Mouse (Mus musculus) hindbrain, embryonic 14.5 days (tissue): ENCODE results near the gene Rab40c. TPM values are rescaled to one million over a fixed set of nuclear protein-coding genes. Genes with fewer than 3 reads are reported as not detected.

ENCODE experiments used
- ATAC-seq: fragments of 200-750 bp; cut with Nextera tagmentation; 2 replicates; pipeline ENCODE4 v1.8.0; 2017; ENCODE audit warnings: moderate number of reproducible peaks, mild to moderate bottlenecking, moderate TSS enrichment, moderate library complexity; ENCODE audit not compliant: low FRiP score
- DNase-seq: peaks from one replicate; pipeline ENCODE4 v3.0.0-alpha.2; 2015; ENCODE audit warnings: low spot score
- H3K27ac ChIP-seq: fragments of 300-500 bp; sonication (generic); 2 replicates; pipeline ENCODE4 v1.5.1; 2014; ENCODE audit warnings: mild to moderate bottlenecking, moderate library complexity
- H3K27me3 ChIP-seq: fragments of 300-500 bp; sonication (generic); 2 replicates; pipeline ENCODE4 v1.6.1; 2014; ENCODE audit warnings: mild to moderate bottlenecking, low read length, mixed read lengths; ENCODE audit not compliant: control insufficient read depth, insufficient read depth
- H3K36me3 ChIP-seq: fragments of 300-500 bp; sonication (generic); replicated peaks from 2 replicates; pipeline ENCODE4 v1.6.1; 2014; ENCODE audit not compliant: control insufficient read depth, insufficient read depth
- H3K4me1 ChIP-seq: fragments of 300-500 bp; sonication (generic); replicated peaks from 2 replicates; pipeline ENCODE4 v1.6.1; 2014; ENCODE audit warnings: antibody characterized with exemption, low read length, mixed read lengths; ENCODE audit not compliant: control insufficient read depth, insufficient read depth
- H3K4me2 ChIP-seq: fragments of 300-500 bp; sonication (generic); replicated peaks from 2 replicates; pipeline ENCODE4 v1.6.1; 2014; ENCODE audit warnings: mild to moderate bottlenecking, moderate library complexity
- H3K4me3 ChIP-seq: fragments of 300-500 bp; sonication (generic); replicated peaks from 2 replicates; pipeline ENCODE4 v1.5.1; 2014; ENCODE audit warnings: mild to moderate bottlenecking, low read length
- H3K9ac ChIP-seq: fragments of 300-500 bp; sonication (generic); 2 replicates; pipeline ENCODE4 v1.6.1; 2014
- H3K9me3 ChIP-seq: fragments of 300-500 bp; sonication (generic); 2 replicates; pipeline ENCODE4 v1.6.1; 2016; ENCODE audit warnings: low read length; ENCODE audit not compliant: control insufficient read depth
- WGBS: fragments of 180-500 bp; shearing (Covaris S2); extraction: QIAGEN DNeasy Blood & Tissue Kit; methylation state at CpG from one replicate; pipeline ENCODE4 v1.1.7; 2014; 5-methylcytosine and 5-hydroxymethylcytosine counted together
- polyA plus RNA-seq: library from polyadenylated mRNA; unstranded; fragments of >200 nt; fragmentation: Nextera tagmentation; extraction: Ambion mirVana; gene quantifications from 2 replicates; pipeline ENCODE4 v1.2.1, GENCODE M21; 2014

The Rab40c gene
- polyA plus RNA-seq, 1 experiment from 2014 or later = 28.1 TPM

DNA sequence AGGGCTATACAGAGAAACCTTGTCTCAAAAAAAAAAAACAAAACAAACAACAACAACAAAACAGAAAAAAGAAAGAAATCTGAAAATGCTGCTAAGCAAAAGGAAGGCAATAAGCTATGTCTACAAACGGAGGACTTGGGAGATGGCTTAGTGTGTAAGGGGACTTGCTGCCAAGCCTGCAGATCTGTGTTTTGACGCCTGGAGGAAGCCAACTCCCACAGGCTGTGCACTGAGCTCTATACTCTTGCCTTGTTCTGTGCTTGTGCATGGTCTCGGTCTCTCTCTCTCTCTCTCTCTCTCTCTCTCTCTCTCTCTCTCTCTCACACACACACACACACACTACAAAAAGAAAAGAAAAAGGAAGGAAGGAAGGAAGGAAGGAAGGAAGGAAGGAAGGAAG, 30.7 kb downstream of the Rab40c start:
- WGBS = 91% methylated on average over 3 of the region's 3 CpGs

DNA sequence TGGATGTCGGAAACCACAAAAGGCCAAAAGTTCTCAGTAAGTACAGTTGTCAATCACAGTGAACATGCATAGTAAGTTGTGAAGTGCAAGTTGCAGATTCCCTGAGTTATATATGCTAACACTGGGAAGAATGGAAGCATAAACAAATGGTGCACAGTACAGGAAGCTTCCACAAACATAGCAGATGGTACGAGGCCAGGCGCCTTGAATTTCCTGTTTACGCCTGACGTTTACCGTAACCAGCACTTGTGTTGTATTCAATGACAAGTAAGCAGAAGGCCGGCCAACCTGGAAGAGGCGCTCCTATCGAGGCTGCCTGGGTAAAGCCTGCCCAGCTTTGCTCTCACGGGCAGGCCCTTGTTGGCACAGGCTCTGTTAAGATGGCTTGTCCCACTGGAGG, 32.1 kb downstream of the Rab40c start:
- WGBS = 89% methylated on average over 10 of the region's 10 CpGs

More for the DNA sequence above, 30.7 kb downstream of the Rab40c start:
- no peaks in the 10 kb centered on the region for H3K4me1 ChIP-seq
- H3K9me3 ChIP-seq = no peaks in the 10 kb centered on the region
- no peak overlapping the region for H3K4me2 ChIP-seq
- peaks cover 45% of the 10 kb centered on the region for H3K36me3 ChIP-seq
- no peak overlapping the region for H3K27ac ChIP-seq
- H3K27me3 ChIP-seq = no peaks in the 10 kb centered on the region
- ATAC-seq (no peak), DNase-seq (no peak)
- no peak overlapping the region for H3K9ac ChIP-seq
- no peak overlapping the region for H3K4me3 ChIP-seq

GRCm38 (mm10) chr17:25886806-25887205, 32.7 kb downstream of the Rab40c start:
- Histone ChIP-seq H3K27me3 (no peaks in the 10 kb centered on the region), H3K9me3 (no peaks in the 10 kb centered on the region), H3K4me3 (no peak overlapping the region), H3K9ac (no peak overlapping the region), H3K27ac (no peak overlapping the region), H3K4me2 (no peak overlapping the region), H3K36me3 (peaks cover 61% of the 10 kb centered on the region), H3K4me1 (no peaks in the 10 kb centered on the region)
- DNase-seq (no peak), ATAC-seq (no peak)

More for the DNA sequence above, 32.1 kb downstream of the Rab40c start:
- H3K27me3 ChIP-seq = no peaks in the 10 kb centered on the region
- peaks cover 59% of the 10 kb centered on the region for H3K36me3 ChIP-seq
- H3K9me3 ChIP-seq = no peaks in the 10 kb centered on the region
- H3K4me1 ChIP-seq = no peaks in the 10 kb centered on the region
- no peak overlapping the region for H3K4me2 ChIP-seq
- no peak overlapping the region for H3K9ac ChIP-seq
- no peak overlapping the region for H3K27ac ChIP-seq
- ATAC-seq (no peak), DNase-seq (no peak)
- H3K4me3 ChIP-seq = no peak overlapping the region

- H3K36me3 ChIP-seq = peaks cover 65% of the 10 kb centered on the region
- DNase-seq = no peak
- no peak overlapping the region for H3K9ac ChIP-seq
- peaks cover 6% of the 10 kb centered on the region; the same call in 1 of the 2 replicates for H3K4me1 ChIP-seq
- no peaks in the 10 kb centered on the region for H3K27me3 ChIP-seq
- H3K4me2 ChIP-seq = no peak overlapping the region
- no peak overlapping the region for H3K4me3 ChIP-seq
- no peak overlapping the region for H3K27ac ChIP-seq
- H3K9me3 ChIP-seq = no peaks in the 10 kb centered on the region
- WGBS = 60% methylated on average over 4 of the region's 4 CpGs
- ATAC-seq = no peak
These were observed 33.9 kb downstream of the Rab40c start for GRCm38 (mm10) chr17:25885636-25886035.

DNA sequence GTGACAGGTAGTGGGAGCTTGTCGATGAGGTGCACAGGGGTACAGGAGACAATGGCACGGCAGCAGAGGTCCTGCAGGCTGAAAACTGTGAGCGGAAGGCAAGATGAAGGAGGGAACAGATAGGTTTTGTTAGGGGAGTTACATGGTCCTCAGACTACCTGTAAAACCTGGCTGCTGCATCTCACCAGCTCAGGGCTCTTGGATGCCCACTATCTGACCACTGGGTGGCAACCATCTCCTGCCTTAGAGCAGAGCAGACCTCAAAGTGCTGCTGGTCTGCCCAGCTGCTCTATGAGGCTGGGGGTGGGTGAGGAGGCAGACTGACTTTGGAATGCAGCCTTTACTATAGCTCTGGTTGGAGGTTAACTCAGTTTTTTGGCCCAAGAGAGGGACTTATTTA, 35.7 kb downstream of the Rab40c start:
- 98% methylated on average over 3 of the region's 3 CpGs for WGBS
- Histone ChIP-seq H3K27ac (no peak overlapping the region), H3K27me3 (no peaks in the 10 kb centered on the region), H3K36me3 (peaks cover 54% of the 10 kb centered on the region), H3K4me1 (peaks cover 11% of the 10 kb centered on the region), H3K4me3 (no peak overlapping the region), H3K4me2 (no peak overlapping the region), H3K9ac (no peak overlapping the region), H3K9me3 (no peaks in the 10 kb centered on the region)
- DNase-seq = no peak
- ATAC-seq = no peak

- H3K36me3 ChIP-seq = peaks cover 54% of the 10 kb centered on the region
- no peak overlapping the region for H3K4me3 ChIP-seq
- no peak overlapping the region for H3K4me2 ChIP-seq
- ATAC-seq (no peak), DNase-seq (no peak)
- 76% methylated on average over 8 of the region's 8 CpGs for WGBS
- H3K9me3 ChIP-seq = no peaks in the 10 kb centered on the region
- H3K4me1 ChIP-seq = peaks cover 11% of the 10 kb centered on the region
- H3K27me3 ChIP-seq = no peaks in the 10 kb centered on the region
- no peak overlapping the region for H3K27ac ChIP-seq
- H3K9ac ChIP-seq = no peak overlapping the region
These were observed 36.3 kb downstream of the Rab40c start for GRCm38 (mm10) chr17:25883268-25883667.

DNA sequence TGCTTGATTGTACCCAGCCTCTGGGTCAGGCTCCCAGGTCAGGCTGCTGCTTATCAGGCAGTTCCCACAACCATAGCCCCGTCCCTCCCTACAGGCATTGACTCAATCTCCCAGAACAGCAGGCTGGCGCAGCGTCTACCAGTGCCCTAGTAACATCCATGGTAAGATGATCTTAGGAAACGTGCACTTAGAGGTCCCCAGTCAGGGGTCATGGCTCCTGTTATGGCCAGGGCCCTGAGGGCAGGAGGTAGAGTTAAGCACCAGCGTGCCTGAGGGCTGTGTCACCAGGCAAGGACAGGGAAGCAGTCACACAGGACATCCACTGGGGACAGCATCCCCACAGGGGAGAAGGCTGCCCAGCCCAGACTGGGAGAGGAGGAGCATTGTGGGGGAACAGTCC, 37.2 kb downstream of the Rab40c start:
- H3K9ac ChIP-seq = no peak overlapping the region
- no peak overlapping the region for H3K27ac ChIP-seq
- peaks cover 52% of the 10 kb centered on the region for H3K36me3 ChIP-seq
- no peak overlapping the region for H3K4me3 ChIP-seq
- DNase-seq (no peak), ATAC-seq (no peak)
- peaks cover 11% of the 10 kb centered on the region for H3K4me1 ChIP-seq
- no peak overlapping the region for H3K4me2 ChIP-seq
- no peaks in the 10 kb centered on the region for H3K9me3 ChIP-seq
- 27% methylated on average over 5 of the region's 5 CpGs for WGBS
- no peaks in the 10 kb centered on the region for H3K27me3 ChIP-seq

- Histone ChIP-seq H3K9ac (no peak overlapping the region), H3K4me3 (no peak overlapping the region), H3K9me3 (no peaks in the 10 kb centered on the region), H3K27me3 (no peaks in the 10 kb centered on the region), H3K27ac (0 out of 2 replicates have a peak overlapping the region, but pooled peaks have one; percentile 54), H3K4me2 (no peak overlapping the region), H3K4me1 (peaks cover 16% of the 10 kb centered on the region), H3K36me3 (peaks cover 51% of the 10 kb centered on the region)
- DNase-seq (no peak), ATAC-seq (no peak)
- WGBS = 10% methylated on average over 4 of the region's 4 CpGs
These were observed 37.8 kb downstream of the Rab40c start for GRCm38 (mm10) chr17:25881691-25882090.

DNA sequence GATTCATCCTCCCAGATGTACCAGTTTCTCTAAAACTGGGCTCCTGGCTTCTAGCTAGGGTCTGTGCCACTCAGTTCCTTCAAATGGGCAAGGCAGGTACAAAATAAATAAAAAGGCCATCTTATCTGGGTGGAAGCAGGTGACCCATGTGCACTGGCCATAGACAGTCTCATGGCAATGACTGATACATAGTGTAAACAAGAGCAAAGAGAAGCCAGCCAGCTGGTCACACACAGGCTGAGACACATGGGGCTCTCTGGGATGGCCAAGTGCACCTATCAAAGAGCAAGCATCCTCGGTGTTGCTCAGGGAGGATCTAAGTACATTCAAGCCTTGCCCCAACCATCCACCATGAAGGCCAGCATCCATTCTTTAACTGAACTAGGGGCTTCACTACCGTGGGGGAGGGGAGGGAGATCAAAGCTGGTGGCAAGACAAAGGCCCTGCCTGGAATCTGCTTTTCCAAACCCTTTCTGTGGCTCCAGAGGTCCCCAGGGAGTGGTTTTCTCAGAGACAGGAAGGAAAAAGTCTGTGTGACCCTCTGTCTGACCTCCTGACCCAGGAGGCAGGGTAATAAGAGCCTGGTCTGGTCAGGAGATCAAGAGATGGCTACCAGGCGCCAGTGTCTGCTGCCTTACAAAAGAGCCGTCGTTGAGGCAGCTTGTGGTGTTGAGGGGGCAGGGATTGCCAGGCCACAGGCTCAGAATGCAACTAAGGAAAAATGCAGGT, 38.5 kb downstream of the Rab40c start:
- H3K27me3 ChIP-seq = no peaks in the 10 kb centered on the region

More for the DNA sequence above, 38.5 kb downstream of the Rab40c start:
- ATAC-seq (no peak), DNase-seq (no peak)
- 7% methylated on average over 5 of the region's 5 CpGs for WGBS
- H3K27ac ChIP-seq = 0 out of 2 replicates have a peak overlapping the region, but pooled peaks have one; percentile 54
- H3K4me1 ChIP-seq = peaks cover 22% of the 10 kb centered on the region
- peak overlapping the region; percentile 12 for H3K9ac ChIP-seq
- H3K4me2 ChIP-seq = no peak overlapping the region
- H3K9me3 ChIP-seq = no peaks in the 10 kb centered on the region
- peaks cover 51% of the 10 kb centered on the region for H3K36me3 ChIP-seq
- H3K4me3 ChIP-seq = no peak overlapping the region
